Mouse (Mus musculus): ENCODE measurements at regions not wholly inside any gene's neighbourhood (a gene's known extent, or its start where the extent isn't known, plus 50 kb on each side); places are given as distances from the start of the nearest gene placed in this dataset.
"Not testable (repeated sequence)": the region's sequence is repeated elsewhere in the genome, so short reads cannot be mapped to it uniquely, and the experiment has no call there.

- H3K4me2 ChIP-seq (replicated peaks); H3K27ac ChIP-seq (replicated peaks); H3K9ac ChIP-seq (replicated peaks); H3K27me3 ChIP-seq; H3K4me1 ChIP-seq; H3K4me3 ChIP-seq; H3K36me3 ChIP-seq; H3K9me3 ChIP-seq: not testable (repeated sequence)
- 0 out of 2 replicates have a peak, but pooled peaks have one; percentile 53 for ATAC-seq (replicated peaks)
- 74% methylated on average over 3 of the region's 3 CpGs for WGBS
Measured at GRCm38 (mm10) chr17:13432256-13432655, 77.9 kb downstream of the Tcp10c start.

- ATAC-seq (replicated peaks); H3K36me3 ChIP-seq: not testable (repeated sequence)
Measured at GRCm38 (mm10) chr17:13434146-13434545, 79.8 kb downstream of the Tcp10c start.

GRCm38 (mm10) chr17:13438790-13439189 is 84.4 kb downstream of the Tcp10c start:
- peaks cover 11% of the 10 kb centered on the region for H3K9me3 ChIP-seq
- not testable (repeated sequence) for H3K36me3 ChIP-seq; H3K4me2 ChIP-seq (replicated peaks); H3K27ac ChIP-seq (replicated peaks); H3K9ac ChIP-seq (replicated peaks); H3K4me3 ChIP-seq; H3K27me3 ChIP-seq; ATAC-seq (replicated peaks); H3K4me1 ChIP-seq
- 71% methylated on average over 3 of the region's 3 CpGs for WGBS

More at GRCm38 (mm10) chr17:13434146-13434545, 79.8 kb downstream of the Tcp10c start:
- H3K4me3 ChIP-seq; H3K4me1 ChIP-seq; H3K27ac ChIP-seq (replicated peaks); H3K9me3 ChIP-seq; H3K4me2 ChIP-seq (replicated peaks); H3K9ac ChIP-seq (replicated peaks); H3K27me3 ChIP-seq: not testable (repeated sequence)
- WGBS, result 82% methylated on average over 7 of the region's 7 CpGs

GRCm38 (mm10) chr17:13440708-13441530 is 86.5 kb downstream of the Tcp10c start:
- not testable (repeated sequence) for ATAC-seq (replicated peaks); H3K9ac ChIP-seq (replicated peaks); H3K4me2 ChIP-seq (replicated peaks); H3K27me3 ChIP-seq; H3K36me3 ChIP-seq; H3K27ac ChIP-seq (replicated peaks); H3K4me1 ChIP-seq; H3K4me3 ChIP-seq
- 86% methylated on average over 9 of the region's 9 CpGs for WGBS
- H3K9me3 ChIP-seq, result peaks cover 12% of the 10 kb centered on the region

- not testable (repeated sequence) for H3K4me1 ChIP-seq; H3K4me2 ChIP-seq (replicated peaks); H3K36me3 ChIP-seq; H3K27ac ChIP-seq (replicated peaks); H3K9ac ChIP-seq (replicated peaks); H3K4me3 ChIP-seq; ATAC-seq (replicated peaks); H3K27me3 ChIP-seq
- H3K9me3 ChIP-seq, result peaks cover 17% of the 10 kb centered on the region
- 78% methylated on average over 6 of the region's 6 CpGs for WGBS
Measured at GRCm38 (mm10) chr17:13442229-13442628, 87.9 kb downstream of the Tcp10c start.

- not testable (repeated sequence) for H3K4me2 ChIP-seq (replicated peaks); H3K36me3 ChIP-seq; ATAC-seq (replicated peaks); H3K27me3 ChIP-seq; H3K27ac ChIP-seq (replicated peaks); H3K4me1 ChIP-seq; H3K9ac ChIP-seq (replicated peaks); H3K9me3 ChIP-seq; H3K4me3 ChIP-seq
- WGBS, result 86% methylated on average over 7 of the region's 7 CpGs
Measured at GRCm38 (mm10) chr17:13456869-13457600, 102.7 kb downstream of the Tcp10c start.

- H3K36me3 ChIP-seq; H3K27ac ChIP-seq (replicated peaks); H3K4me2 ChIP-seq (replicated peaks); H3K9ac ChIP-seq (replicated peaks); H3K4me1 ChIP-seq; H3K4me3 ChIP-seq; ATAC-seq (replicated peaks); H3K9me3 ChIP-seq; H3K27me3 ChIP-seq: not testable (repeated sequence)
- 79% methylated on average over 2 of the region's 2 CpGs for WGBS
Measured at GRCm38 (mm10) chr17:13457942-13458341, 103.6 kb downstream of the Tcp10c start.

- H3K27me3 ChIP-seq; H3K4me3 ChIP-seq; ATAC-seq (replicated peaks); H3K4me1 ChIP-seq; H3K9me3 ChIP-seq; H3K27ac ChIP-seq (replicated peaks); H3K4me2 ChIP-seq (replicated peaks); H3K9ac ChIP-seq (replicated peaks); H3K36me3 ChIP-seq: not testable (repeated sequence)
- WGBS, result 33% methylated on average over 1 of the region's 2 CpGs
Measured at GRCm38 (mm10) chr17:13458814-13459213, 104.4 kb downstream of the Tcp10c start.

GRCm38 (mm10) chr17:13462663-13463062 is 108.3 kb downstream of the Tcp10c start:
- H3K4me1 ChIP-seq; H3K4me3 ChIP-seq; H3K4me2 ChIP-seq (replicated peaks); H3K9ac ChIP-seq (replicated peaks); H3K36me3 ChIP-seq; H3K9me3 ChIP-seq; ATAC-seq (replicated peaks); H3K27ac ChIP-seq (replicated peaks); H3K27me3 ChIP-seq: not testable (repeated sequence)
- 86% methylated on average over 5 of the region's 9 CpGs for WGBS

GRCm38 (mm10) chr17:13465822-13466221 is 111.5 kb downstream of the Tcp10c start:
- not testable (repeated sequence) for H3K4me1 ChIP-seq; H3K36me3 ChIP-seq; H3K9ac ChIP-seq (replicated peaks); ATAC-seq (replicated peaks); H3K27ac ChIP-seq (replicated peaks); H3K4me3 ChIP-seq; H3K27me3 ChIP-seq; H3K4me2 ChIP-seq (replicated peaks); H3K9me3 ChIP-seq
- 26% methylated on average over 4 of the region's 5 CpGs for WGBS

- not testable (repeated sequence) for H3K27me3 ChIP-seq; H3K27ac ChIP-seq (replicated peaks); H3K9ac ChIP-seq (replicated peaks); H3K4me3 ChIP-seq; H3K4me1 ChIP-seq; ATAC-seq (replicated peaks); H3K9me3 ChIP-seq; H3K36me3 ChIP-seq; H3K4me2 ChIP-seq (replicated peaks)
- 75% methylated on average over 8 of the region's 8 CpGs for WGBS
Measured at GRCm38 (mm10) chr17:13469867-13470380, 115.6 kb downstream of the Tcp10c start.

GRCm38 (mm10) chr17:13472460-13473062 is 118.2 kb downstream of the Tcp10c start:
- 15% methylated on average over 7 of the region's 7 CpGs for WGBS
- peak; percentile 73 for ATAC-seq (replicated peaks)
- Histone ChIP-seq H3K4me2 (replicated peaks) (no peak overlapping the region), H3K36me3 (no peaks in the 10 kb centered on the region), H3K4me3 (no peak overlapping the region), H3K9ac (replicated peaks) (no peak overlapping the region), H3K9me3 (no peaks in the 10 kb centered on the region), H3K4me1 (peaks cover 5% of the 10 kb centered on the region), H3K27ac (replicated peaks) (no peak overlapping the region), H3K27me3 (no peaks in the 10 kb centered on the region)

All from forebrain, embryonic 15.5 days (tissue).